Mouse (Mus musculus) embryo, embryonic 10.5 days (tissue): ENCODE measurements around the gene Ghrhr.

ENCODE experiments used
- DNase-seq: peaks from one replicate; pipeline ENCODE4 v3.0.0-alpha.2; 2015; ENCODE audit warnings: low spot score

Ghrhr gene

DNA sequence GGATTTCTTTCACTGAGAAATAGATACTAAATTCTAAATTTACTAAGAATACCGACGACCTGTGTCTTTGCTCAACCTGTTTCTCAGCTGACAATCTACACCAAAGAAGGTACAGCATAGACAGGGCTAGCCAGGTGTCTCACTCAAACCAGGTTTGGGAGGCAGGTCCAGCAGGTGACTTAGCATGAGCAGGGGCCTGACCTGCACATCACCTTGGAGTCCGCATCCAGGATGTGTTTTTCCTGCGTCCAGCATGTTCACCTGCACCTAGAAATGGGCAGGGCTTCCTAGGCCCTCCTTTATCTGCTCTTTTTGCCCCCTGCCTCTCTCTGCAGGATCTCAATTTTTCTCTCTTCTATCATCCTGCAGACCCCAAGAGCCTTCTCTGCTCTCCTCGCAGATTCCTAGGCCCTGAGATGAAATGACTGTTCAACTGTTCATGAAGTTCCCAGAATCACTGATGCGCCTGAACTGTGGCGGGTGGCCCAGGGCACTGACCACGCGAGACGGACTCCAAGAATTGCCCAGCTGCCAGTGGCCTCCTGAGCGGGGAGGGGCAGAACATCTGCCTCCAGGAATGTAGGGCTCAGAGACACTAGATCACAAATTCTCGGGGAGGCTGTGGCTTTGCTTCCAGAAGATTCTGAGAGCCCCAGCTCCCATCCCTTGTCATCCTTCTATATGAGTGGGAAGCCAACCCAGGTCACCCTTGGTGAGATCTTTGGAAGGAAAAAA, 22.2 kb upstream of the Ghrhr start:
- no peak for DNase-seq

DNA sequence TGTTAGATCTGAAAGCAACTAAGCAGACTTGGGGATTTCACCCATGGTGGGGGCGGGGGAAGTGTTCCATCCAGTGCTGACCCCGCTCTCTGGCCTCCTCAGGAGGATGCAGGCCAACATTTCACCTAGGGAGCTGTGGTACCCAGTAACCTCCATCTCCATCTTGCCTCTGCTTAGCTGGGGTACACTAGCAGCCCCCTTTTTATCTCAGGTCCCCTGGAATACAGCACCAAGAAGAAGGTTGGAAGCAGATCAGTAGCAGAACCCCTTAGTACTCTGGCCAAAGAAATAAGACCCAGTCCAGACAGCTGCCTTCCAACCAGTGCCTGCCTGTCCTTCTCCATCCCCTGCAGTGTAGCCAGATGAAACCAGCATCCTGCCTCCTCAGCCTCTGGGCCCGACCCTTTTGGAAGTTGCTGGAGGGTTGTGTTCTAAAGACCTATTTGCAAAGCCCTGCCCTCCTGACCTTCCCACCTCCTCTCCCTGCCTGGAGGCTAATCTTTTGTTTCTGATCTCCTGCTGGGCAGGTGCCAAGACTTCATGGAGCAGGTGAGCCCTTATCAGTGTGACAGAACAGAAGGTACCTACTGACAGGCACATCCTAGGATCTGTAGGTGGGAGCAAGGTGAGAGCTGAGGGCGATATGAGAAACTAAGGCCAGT, 21.5 kb upstream of the Ghrhr start:
- no peak for DNase-seq

DNA sequence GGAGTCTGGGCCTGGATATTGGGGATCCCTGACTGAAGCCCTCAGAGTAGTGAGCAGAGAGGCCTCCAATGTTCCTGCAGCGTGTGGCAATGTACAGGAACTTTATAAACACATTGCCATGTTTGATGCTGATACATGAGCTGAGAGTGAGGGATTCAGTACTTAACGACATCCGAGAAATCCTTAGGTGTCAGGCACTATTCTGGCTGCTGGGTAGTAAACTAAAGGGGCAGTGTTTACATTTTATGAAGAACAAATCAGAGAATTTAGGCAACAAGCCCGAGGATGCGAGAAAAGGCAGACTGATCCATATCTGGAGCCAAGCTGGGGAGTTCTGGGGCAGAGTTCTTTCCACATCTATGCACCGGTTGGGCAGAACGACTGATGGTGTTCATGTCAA, 20.5 kb upstream of the Ghrhr start:
- no peak for DNase-seq

DNA sequence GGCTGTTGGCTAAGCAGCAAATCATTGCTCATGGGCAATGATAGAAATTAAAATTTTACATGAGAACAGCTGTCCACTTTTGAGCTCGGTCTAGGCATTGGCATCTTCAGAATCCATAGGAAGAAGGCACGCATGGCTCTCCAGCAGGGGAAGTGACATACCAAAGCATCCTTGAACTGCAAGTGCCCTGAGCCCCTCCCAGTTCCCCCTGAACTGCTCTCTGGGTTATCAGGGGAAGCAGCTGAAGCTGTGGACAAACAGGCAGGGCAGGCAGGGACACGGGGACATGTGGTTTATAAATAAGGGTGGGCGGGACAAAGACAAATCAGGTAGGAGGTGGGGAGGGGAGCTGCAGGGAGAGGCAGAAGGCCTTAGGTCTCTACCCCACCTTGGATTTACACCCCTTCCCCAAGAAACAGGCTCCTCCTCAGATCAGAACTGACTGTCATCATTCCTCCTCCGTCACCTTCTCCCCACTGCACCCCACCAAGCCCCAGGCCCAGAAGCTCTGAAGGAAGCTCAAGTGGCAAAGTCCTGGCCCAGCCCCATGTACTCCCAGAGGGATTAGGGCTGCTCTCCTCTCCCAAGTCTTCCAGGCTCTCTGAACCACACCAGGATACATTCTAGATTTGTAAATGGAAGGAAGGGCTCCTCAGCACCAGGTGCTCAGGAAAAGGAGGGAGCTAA, 19.9 kb upstream of the Ghrhr start:
- no peak for DNase-seq

DNA sequence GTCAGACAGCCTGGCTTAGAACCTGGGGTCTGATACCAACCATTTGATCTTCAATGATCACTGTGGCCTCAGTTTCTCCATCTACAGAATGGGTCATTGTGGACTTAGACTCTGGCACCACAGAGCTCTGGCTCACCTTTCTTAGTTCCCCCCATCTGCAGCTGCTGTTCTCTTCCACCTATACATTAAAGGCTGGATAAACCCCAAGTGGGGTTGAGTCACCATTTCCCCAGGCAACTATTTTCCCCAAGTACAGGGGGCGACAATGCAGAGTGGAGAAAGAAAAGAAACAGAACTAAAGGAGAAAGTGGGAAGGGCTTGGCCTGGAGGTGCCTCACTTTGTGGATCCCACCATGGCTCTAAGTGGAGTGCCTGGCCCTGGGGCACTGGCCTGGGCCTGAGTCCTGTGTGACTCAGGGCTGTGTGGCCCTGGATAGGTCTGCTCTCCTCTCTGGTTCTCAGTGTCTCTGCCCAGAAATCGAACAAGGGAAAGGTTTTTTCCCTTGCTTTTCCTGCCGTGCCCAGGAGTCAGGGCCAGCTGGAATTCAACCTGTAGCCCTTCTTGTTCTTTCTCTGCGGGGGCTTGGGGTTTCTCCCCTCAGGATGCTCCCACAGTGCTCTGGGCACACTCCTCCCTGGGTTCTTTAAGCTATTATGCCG, 19.0 kb upstream of the Ghrhr start:
- DNase-seq, result no peak

DNA sequence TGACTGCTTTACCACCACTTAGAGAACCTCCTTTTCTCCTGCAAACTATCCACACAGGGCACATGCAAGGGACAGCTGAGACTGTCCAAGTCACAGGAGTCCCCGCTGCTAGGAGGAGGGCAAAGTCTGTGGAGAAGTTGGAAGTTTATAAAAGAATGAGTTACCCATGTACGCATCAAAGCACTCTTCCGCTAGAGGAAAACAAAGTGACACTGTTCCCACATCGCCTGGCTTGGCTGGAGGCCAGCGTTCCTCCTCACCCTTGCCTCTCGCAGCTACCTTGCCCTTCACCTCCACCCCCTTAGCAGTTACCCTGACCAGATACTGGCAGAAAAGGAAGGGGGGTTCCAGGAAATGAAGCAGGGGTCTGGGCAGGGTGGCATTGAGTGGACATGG, 18.5 kb upstream of the Ghrhr start:
- DNase-seq, result no peak

DNA sequence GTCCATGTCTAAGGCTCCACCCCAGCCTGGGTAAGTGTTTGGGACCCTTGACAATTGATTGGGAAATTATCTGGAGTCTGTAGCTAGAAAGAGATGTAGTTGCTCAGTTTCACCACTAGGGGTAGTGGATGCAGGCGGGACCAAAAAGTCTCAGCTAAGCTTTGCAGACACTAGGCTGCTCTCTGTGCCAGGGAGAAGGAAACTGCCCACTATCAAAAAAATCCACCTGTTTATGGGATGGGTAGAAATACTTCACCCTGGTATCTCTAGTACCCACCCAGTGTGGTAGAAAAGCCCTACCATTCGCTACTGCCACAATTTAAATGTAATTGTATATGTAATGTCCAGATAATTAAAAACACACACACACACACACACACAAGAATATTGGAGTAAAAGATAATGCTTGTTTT, 17.4 kb upstream of the Ghrhr start:
- peak; percentile 72 for DNase-seq

DNA sequence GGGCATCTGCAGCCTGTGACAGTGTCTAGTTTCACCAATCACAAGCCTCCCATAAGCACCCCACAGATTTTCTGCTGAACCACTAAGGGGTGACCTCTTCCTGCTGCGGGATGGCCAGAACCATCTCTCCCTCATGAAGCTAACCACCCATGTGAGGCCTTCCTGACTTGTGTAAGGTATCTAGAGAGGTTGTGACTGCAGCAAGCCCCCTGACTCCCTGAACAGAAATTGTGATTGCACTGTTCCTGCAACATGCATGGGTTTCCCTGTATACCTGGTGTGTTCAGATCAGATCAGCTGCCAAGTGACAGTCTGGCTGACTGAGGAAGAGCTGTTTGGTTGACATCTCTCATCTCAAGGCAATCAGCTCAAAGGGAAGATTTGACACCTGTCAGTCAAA, 13.4 kb upstream of the Ghrhr start:
- no peak for DNase-seq

DNA sequence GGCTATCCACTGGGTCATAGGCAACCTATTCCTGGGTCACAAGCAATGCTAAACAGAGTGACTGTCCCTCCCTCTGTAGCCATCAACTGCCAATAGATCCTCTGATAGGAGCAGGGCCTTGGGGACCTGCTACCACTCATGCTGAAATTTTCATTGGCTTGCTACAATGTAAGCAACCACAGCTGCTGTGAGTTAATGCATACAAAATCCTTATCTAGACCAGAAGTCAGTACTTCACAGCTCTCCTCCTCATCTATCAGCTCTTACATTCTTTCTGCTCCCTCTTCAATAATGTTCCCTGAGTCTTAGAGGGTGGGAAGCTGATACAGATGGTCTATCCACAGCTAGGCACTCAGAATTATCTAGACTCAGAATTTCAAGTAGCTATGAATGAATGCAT, 9.0 kb upstream of the Ghrhr start:
- no peak for DNase-seq

DNA sequence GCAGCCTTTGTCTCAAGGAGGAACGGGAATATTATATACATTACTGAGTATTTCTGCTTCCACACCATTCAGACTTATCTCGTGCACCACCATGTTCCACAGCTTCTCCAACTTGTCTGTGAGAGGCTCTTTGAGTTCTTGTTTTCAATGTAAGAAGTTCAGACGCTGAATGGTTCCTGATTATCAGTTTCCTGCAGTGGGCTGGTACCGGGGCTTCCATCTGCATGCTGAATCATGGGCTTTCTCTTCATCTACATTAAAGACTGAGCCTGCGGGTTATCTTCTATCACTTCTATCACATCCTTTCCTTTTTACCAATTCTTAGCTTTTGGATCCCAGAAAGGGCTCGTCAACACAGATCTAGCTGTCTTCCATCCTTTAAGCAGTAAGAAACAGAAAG, 5.3 kb upstream of the Ghrhr start:
- DNase-seq, result no peak

DNA sequence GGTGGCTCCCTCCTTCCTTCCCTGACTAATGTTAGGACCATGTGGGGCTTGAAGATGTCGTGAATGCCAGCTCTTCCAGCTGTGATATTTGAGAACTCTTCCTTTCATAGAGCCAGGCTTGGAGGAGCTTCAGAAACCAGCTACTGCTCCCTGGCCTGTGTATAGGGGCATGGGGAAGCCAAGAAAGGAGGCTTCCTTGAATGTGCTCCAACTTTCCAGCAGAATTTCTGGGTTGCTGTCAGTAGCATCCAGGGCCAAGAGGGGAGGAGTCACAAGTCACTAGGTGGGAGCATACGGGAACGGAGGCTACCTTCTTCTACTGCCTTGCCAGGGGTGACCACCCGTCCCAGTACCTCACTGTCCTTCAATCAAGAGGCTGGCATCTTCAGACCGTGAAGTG, 416 bp downstream of the Ghrhr start:
- no peak for DNase-seq

DNA sequence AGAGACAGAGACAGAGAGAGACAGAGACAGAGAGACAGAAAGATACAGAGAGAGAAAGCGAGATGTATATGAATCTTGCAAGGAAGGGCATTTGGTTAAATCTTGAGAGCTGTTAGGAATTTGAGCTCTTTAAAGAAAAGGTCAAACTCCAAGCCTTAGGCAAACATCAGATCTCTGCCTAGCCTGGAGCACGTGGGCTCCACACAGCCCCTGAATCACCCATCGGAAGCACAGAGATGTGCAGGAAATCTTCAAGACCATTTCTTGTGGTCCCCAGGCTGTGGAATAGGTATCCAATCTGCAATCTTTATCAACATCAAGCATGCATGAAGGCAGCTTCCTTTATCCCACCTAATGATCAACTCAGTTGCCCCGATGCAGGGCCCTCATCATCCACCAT, 1.4 kb downstream of the Ghrhr start:
- DNase-seq, result no peak

DNA sequence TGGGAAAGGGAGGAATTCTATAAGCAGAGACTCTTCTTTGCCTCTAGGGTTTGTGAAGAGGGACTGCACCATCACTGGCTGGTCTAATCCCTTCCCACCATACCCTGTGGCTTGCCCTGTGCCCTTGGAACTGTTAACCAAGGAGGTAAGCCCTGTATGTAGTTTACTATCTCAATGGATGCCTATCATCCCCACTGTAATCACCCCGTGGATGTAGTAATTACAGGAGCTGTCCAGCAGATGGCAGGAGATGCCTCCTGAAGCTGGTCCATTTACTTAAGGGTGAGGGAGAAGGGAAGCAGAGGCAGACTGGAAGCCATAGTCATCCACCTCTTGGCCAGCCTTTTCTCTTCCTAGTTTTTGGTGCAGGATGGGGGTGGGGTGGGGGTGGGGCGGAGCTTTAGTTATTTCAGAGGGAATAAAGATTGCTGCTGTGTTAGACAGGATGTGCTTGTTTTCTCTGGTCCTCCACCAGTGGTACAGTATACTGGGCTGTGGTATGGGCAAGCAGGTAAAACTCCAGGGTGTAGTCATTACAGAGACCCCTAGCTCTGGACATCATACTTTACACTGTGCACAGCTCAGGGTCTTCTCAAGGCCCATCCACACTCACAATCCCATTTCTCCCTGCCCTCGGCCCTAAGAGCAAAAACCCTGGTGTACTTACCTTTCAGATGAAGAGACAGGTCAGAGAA, 3.7 kb downstream of the Ghrhr start:
- peak; percentile 72 for DNase-seq

DNA sequence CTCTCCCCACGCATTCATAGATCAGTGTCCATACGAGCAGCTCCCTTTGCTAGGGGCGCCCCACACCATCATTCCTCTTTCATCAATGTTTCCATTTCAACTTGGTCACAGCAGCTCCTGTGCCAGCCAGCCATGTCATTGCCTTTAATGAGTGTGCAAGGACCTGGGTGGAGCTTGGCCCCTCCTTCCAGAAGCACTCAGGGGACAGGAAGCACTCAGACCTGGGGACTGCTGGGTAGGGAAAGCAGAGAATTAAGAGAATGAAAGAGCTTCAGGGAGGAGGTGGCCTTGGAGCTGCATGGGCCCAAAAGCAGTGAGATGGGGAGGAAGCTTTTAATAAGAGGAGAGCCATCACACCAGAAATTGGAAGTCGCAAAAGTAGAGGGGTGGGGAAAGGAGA, 5.9 kb downstream of the Ghrhr start:
- no peak for DNase-seq

DNA sequence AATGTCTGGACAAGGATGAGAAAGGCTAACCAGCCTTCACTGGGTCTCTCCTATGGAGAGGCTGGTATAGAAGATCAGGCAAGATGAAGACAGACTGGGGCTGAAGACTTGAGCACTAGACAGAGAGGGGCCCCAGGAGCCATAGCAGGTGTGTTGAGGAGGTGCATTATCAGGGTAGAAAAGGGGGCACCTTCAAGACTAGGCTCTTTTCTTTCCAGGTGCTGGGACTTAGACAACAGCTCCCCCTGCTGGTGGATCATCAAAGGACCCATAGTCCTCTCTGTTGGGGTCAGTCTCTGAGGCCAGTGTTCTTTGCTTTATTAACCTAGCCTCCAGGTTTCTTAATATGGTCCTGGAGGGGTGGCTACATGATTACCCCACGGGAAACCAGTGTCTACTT, 7.8 kb downstream of the Ghrhr start:
- peak; percentile 76 for DNase-seq

DNA sequence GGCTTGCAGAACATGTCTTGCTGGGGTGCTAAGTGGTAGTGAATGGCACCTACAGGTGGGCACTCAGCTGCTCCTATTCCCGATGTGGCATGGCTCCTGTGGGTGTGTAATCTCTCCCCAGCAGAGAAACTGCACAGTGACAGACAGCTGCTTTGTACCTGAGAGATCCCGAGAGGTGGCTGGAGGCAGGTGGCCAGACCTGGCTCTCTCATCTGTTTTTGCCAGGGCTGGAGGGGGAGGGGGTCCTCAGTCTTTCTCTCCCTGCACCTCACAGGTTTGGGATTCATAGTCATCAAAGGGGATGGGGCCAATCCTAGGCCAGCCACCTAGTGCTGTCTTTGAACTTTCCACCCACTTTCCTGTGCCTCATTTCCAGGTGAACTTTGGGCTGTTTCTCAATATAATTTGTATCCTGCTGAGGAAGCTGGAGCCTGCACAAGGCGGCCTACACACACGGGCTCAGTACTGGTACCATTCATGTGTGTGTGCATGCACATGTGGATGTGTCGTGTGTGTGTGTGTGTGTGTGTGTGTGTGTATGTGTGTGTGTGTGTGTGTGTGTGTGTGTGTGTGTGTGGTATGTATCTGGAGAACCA, 8.4 kb downstream of the Ghrhr start:
- DNase-seq, result no peak

DNA sequence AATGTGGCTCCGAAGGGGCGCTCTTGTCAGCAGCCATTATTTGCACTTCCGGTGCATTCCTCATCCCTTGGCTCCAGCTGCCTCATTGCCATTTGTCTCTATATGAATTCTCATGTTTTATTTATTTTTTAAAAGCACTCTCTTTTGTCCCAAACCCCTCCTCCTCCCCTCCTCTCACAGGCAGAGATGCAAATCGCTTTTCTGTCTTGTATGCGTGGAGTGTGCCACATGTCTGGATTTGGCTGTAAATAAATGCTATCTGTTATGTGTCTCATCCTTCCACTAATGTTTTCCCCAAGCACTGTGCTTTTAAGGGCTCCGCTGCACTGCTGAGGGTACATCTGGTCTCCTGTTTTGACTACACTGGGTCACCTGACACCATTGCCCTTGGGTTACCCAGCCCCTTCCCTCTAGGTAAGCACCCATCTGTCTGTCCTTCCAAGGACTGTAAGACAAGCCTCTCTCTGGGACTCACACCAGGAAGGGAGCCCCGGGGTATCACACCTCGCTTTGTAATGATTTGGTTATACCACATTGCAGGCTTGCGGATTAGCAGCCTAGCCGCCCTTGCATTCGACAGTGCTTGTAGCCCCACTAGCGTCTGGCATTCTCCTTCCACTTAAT, 12.6 kb downstream of the Ghrhr start:
- peak; percentile 23 for DNase-seq

DNA sequence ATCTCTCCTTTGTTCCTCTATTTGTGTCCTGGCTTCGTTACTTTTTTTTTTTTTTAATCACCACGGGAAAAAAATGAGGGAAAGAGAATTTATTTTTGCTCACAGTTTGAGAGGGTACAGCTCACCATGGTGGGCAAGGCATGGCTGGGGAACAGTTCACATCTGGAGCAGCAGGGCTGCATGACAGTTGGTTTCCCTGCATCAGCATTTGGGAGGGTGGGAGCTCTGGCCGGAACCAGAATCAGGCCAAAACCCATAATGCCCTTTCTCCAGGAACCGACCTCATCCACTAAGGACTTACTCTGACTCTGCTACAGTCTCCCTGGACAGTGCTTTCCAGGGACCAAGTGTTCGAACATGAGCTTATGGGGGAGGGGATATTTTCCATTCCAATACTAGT, 13.2 kb downstream of the Ghrhr start:
- DNase-seq, result no peak

DNA sequence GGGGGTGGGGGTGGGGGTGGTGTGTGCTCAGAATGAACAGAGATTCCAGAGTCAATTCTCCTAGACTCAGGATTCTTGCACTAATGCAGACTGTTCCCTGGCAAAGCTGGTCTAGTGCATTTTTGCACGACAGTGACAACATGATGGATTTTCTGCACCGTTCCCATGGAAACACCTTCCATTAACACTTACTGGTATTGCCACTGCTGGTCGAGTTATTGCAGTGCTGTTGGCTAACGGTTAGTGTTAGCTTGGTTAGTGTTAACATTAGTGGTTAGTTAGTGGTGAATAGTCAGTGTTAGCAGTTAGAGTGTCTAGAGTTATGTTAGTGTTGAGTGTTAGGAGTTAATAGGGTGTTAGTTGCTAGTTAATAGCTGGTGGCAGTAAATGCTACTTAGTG, 15.7 kb downstream of the Ghrhr start:
- DNase-seq, result peak; percentile 79

DNA sequence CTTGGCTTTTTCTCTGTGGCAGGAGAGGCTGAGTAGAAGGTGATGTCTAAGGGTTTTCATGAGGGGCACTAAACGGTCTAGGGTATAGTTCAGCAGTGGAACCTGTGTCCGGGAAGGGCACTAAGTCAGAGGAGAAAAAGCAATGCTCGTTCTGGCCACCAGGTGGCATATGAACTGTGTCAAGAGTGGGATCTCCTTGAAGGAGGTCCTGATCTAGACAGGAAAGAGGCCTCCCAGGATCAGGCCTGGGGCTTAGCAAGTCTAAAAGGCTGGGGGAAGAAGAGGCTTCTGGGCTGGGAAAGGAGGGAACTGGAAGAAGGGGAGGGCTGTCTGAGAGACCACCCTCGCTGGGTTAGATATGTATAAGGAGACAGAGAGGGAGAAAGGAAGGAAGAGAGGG, 16.4 kb downstream of the Ghrhr start:
- peak; percentile 95 for DNase-seq

DNA sequence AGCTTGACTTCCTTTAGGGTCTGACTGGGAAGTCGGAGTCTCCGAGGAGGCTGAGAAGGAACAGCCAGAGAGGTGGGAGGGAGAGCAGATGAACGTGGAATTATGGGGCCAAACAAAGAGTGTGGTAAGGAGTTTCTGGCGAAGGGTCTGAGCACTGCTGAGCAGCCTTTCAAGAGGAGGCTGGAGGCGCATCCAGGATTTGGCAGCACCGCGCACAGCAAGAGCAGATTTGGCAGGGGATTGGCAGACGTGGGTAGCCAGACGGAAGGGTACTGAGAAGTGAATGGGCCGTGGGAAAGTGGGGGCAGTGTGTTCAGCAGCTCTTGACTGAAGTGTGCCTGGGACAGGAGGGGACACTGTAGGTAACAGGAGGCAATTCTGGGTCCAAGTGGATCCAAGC, 18.8 kb downstream of the Ghrhr start:
- no peak for DNase-seq
